Mouse (Mus musculus) hindbrain, embryonic 10.5 days (tissue): Measurements from ENCODE around the gene Treml1. TPM values are rescaled to one million over a fixed set of nuclear protein-coding genes. Genes with fewer than 3 reads are reported as not detected.
A peak's percentile ranks its signal among the peaks of the same experiment; 100 is the strongest.

Experiments
- DNase-seq: peaks from one replicate; pipeline ENCODE4 v3.0.0-alpha.2; 2017; ENCODE audit warnings: low spot score
- H3K27ac ChIP-seq: fragments of 300-500 bp; sonication (generic); 2 replicates; pipeline ENCODE4 v1.5.1; 2016; ENCODE audit warnings: mild to moderate bottlenecking, moderate library complexity
- H3K27me3 ChIP-seq: fragments of 300-500 bp; sonication (generic); 2 replicates; pipeline ENCODE4 v1.6.1; 2016; ENCODE audit warnings: mild to moderate bottlenecking; ENCODE audit not compliant: poor library complexity, insufficient read depth, severe bottlenecking
- H3K36me3 ChIP-seq: fragments of 300-500 bp; sonication (generic); 2 replicates; pipeline ENCODE4 v1.6.1; 2016; ENCODE audit warnings: mild to moderate bottlenecking, moderate library complexity
- H3K4me1 ChIP-seq: fragments of 300-500 bp; sonication (generic); replicated peaks from 2 replicates; pipeline ENCODE4 v1.6.1; 2016; ENCODE audit warnings: mild to moderate bottlenecking
- H3K4me3 ChIP-seq: fragments of 300-500 bp; sonication (generic); 2 replicates; pipeline ENCODE4 v1.5.1; 2016; ENCODE audit warnings: mild to moderate bottlenecking, moderate library complexity
- H3K9me3 ChIP-seq: fragments of 300-500 bp; sonication (generic); 2 replicates; pipeline ENCODE4 v1.6.1; 2016; ENCODE audit warnings: mild to moderate bottlenecking, moderate library complexity
- WGBS: fragments of 180-500 bp; shearing (Covaris S2); methylation state at CpG from one replicate; pipeline ENCODE4 v1.1.7; 2016; 5-methylcytosine and 5-hydroxymethylcytosine counted together
- polyA plus RNA-seq: library from polyadenylated mRNA; unstranded; fragments of >200 nt; fragmentation: Nextera tagmentation; extraction: Ambion mirVana; gene quantifications from 2 replicates; pipeline ENCODE4 v1.2.1, GENCODE M21; 2016

Gene Treml1
- polyA plus RNA-seq, 1 experiment from 2014 or later, result 2.5 TPM

GRCm38 (mm10) chr17:48402751-48403150 lies 43.0 kb downstream of the Treml1 start:
- Histone ChIP-seq H3K4me1 (peaks cover 8% of the 10 kb centered on the region), H3K4me3 (no peak overlapping the region), H3K27me3 (no peaks in the 10 kb centered on the region), H3K36me3 (peaks cover 50% of the 10 kb centered on the region), H3K9me3 (no peaks in the 10 kb centered on the region), H3K27ac (no peak overlapping the region)
- 95% methylated on average over 3 of the region's 3 CpGs for WGBS
- DNase-seq, result no peak

GRCm38 (mm10) chr17:48403848-48404247 lies 44.1 kb downstream of the Treml1 start:
- Histone ChIP-seq H3K9me3 (no peaks in the 10 kb centered on the region), H3K27ac (no peak overlapping the region), H3K4me3 (no peak overlapping the region), H3K36me3 (peaks cover 39% of the 10 kb centered on the region), H3K4me1 (peaks cover 14% of the 10 kb centered on the region), H3K27me3 (no peaks in the 10 kb centered on the region)
- WGBS, result 93% methylated on average over 2 of the region's 2 CpGs
- DNase-seq, result no peak

- no peak for DNase-seq
- H3K4me3 ChIP-seq, result no peak overlapping the region
- peaks cover 14% of the 10 kb centered on the region for H3K4me1 ChIP-seq
- no peak overlapping the region for H3K27ac ChIP-seq
- H3K36me3 ChIP-seq, result peaks cover 30% of the 10 kb centered on the region
- 84% methylated on average over 1 of the region's 1 CpGs for WGBS
- no peaks in the 10 kb centered on the region for H3K27me3 ChIP-seq
- no peaks in the 10 kb centered on the region for H3K9me3 ChIP-seq
Measured at GRCm38 (mm10) chr17:48404706-48405105, 45.0 kb downstream of the Treml1 start.

- Histone ChIP-seq H3K4me3 (peak overlapping the region; percentile 90), H3K27ac (peak overlapping the region; percentile 99)
- DNase-seq, result no peak
Measured at GRCm38 (mm10) chr17:48407154-48407553, 47.4 kb downstream of the Treml1 start.

GRCm38 (mm10) chr17:48407910-48408525 lies 48.3 kb downstream of the Treml1 start:
- H3K27me3 ChIP-seq, result no peaks in the 10 kb centered on the region
- DNase-seq, result no peak
- WGBS, result 25% methylated on average over 8 of the region's 8 CpGs

More at GRCm38 (mm10) chr17:48407154-48407553, 47.4 kb downstream of the Treml1 start:
- WGBS, result 89% methylated on average over 4 of the region's 4 CpGs
- Histone ChIP-seq H3K36me3 (peaks cover 26% of the 10 kb centered on the region; the same call in 1 of the 2 replicates), H3K9me3 (no peaks in the 10 kb centered on the region), H3K4me1 (peaks cover 28% of the 10 kb centered on the region), H3K27me3 (no peaks in the 10 kb centered on the region)

GRCm38 (mm10) chr17:48408526-48409291 lies 49.0 kb downstream of the Treml1 start:
- H3K9me3 ChIP-seq, result no peaks in the 10 kb centered on the region
- H3K4me1 ChIP-seq, result peaks cover 29% of the 10 kb centered on the region
- peaks cover 32% of the 10 kb centered on the region for H3K36me3 ChIP-seq
- peak overlapping the region; percentile 90 for H3K4me3 ChIP-seq
- no peaks in the 10 kb centered on the region for H3K27me3 ChIP-seq
- H3K27ac ChIP-seq, result peak overlapping the region; percentile 99
- DNase-seq, result peak; percentile 57
- under 1% methylated on average over 47 of the region's 47 CpGs for WGBS

More at GRCm38 (mm10) chr17:48407910-48408525, 48.3 kb downstream of the Treml1 start:
- Histone ChIP-seq H3K4me3 (peak overlapping the region; percentile 90), H3K27ac (peak overlapping the region; percentile 99), H3K4me1 (peaks cover 29% of the 10 kb centered on the region), H3K9me3 (no peaks in the 10 kb centered on the region), H3K36me3 (peaks cover 28% of the 10 kb centered on the region)

DNA sequence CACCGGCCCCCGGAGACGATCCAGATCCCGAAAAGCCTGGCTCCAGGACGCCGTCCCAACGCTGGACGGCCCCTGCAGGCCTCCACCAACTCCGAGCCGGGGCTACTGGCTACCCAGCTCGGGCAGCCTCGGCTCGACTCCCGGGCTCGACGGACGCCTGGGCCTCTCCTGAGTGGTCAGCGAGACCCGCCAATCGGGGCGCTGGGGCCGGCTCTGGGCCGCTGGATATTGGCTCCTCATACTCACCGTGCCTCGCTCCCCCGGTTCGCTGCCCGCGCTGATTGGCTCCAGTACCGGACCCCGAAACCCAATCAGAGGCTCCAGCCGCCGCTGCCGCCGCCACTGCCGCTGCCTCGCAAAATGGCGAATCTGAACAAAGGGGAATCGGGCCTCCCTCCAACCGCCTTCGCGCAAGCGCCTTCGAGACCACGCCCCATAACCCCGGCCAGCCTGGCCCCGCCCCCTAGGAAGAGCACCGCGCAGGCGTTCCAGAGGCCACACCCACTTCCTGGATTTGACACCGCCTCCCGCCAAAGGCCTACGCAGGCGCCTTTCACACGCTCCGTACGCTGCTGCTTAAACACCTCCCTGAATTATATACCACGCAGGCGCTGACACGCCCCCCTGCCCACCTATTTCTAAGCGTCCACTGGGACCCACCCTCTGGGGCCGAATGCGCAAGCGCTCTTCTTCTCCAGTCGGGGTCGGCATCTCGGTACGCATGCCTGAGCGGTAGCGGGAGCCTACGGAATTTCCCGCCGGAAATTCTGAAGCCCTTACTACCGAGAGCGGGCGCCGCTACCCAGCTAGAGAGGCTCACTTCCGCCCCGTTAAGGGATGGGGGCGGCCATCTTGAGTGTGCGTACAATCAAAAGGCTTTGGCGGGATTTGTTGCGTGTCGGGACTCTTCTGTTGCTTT lies 49.9 kb downstream of the Treml1 start, which contains the start of the genes Nfya and Oard1:
TSS of gene Nfya (minus strand) at position 527 of the 919 bp plus-strand sequence.
TSS of gene Oard1 (plus strand) at position 635 of the 919 bp plus-strand sequence.
- peak within 1 kb of the TSS; percentile 99 for H3K27ac ChIP-seq
- under 1% methylated on average over 84 of the region's 84 CpGs for WGBS
- H3K27me3 ChIP-seq, result no peaks in the 10 kb centered on the region
- peaks cover 29% of the 10 kb centered on the region for H3K4me1 ChIP-seq
- peak; percentile 100 for DNase-seq
- H3K36me3 ChIP-seq, result peaks cover 35% of the 10 kb centered on the region
- H3K4me3 ChIP-seq, result peak within 1 kb of the TSS; percentile 90
- H3K9me3 ChIP-seq, result no peaks in the 10 kb centered on the region

- Histone ChIP-seq H3K4me3 (peak overlapping the region; percentile 90), H3K36me3 (peaks cover 42% of the 10 kb centered on the region), H3K27me3 (no peaks in the 10 kb centered on the region), H3K27ac (peak overlapping the region; percentile 99), H3K4me1 (peaks cover 29% of the 10 kb centered on the region), H3K9me3 (no peaks in the 10 kb centered on the region)
- under 1% methylated on average over 13 of the region's 13 CpGs for WGBS
- DNase-seq, result no peak
Measured at GRCm38 (mm10) chr17:48410299-48410785, 50.6 kb downstream of the Treml1 start.

GRCm38 (mm10) chr17:48411241-48411640 lies 51.5 kb downstream of the Treml1 start:
- H3K36me3 ChIP-seq, result peaks cover 45% of the 10 kb centered on the region
- H3K27ac ChIP-seq, result peak overlapping the region; percentile 99
- DNase-seq, result no peak
- 71% methylated on average over 8 of the region's 8 CpGs for WGBS
- H3K4me3 ChIP-seq, result peak overlapping the region; percentile 90
- H3K4me1 ChIP-seq, result peaks cover 29% of the 10 kb centered on the region
- no peaks in the 10 kb centered on the region for H3K27me3 ChIP-seq
- H3K9me3 ChIP-seq, result no peaks in the 10 kb centered on the region

DNA sequence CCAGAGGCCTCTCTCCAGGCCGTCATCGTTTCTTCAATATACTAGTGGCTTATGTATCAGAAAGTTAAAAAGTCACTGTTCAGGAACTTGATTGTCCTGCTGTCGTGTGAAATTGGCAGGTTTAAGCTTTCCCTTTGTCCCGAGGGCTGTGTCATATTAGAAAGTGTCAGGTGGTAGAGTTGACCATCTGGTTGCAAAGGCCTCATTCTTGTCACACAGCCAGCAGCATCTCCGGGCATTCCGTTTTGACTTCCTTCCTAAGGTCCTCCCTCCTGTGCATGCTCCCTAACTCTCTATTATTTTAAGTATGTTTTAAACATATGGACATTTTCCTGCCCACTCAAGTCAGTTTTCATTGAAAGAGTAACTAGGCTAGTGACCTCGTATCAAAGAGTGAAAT lies 56.3 kb downstream of the Treml1 start:
- H3K27ac ChIP-seq, result no peak overlapping the region
- peaks cover 12% of the 10 kb centered on the region for H3K4me1 ChIP-seq
- no peaks in the 10 kb centered on the region for H3K27me3 ChIP-seq
- no peak overlapping the region for H3K4me3 ChIP-seq
- WGBS, result 90% methylated on average over 7 of the region's 7 CpGs
- H3K36me3 ChIP-seq, result peaks cover 73% of the 10 kb centered on the region
- no peaks in the 10 kb centered on the region for H3K9me3 ChIP-seq
- no peak for DNase-seq
